Mouse (Mus musculus): ENCODE results near the gene Hoxb9. TPM values are rescaled to one million over a fixed set of nuclear protein-coding genes. Genes with fewer than 3 reads are reported as not detected.

Gene Hoxb9
- total and polyA plus RNA-seq, 2 experiments from 2014 or later = not detected

- peaks cover 93% of the 10 kb centered on the region for H3K27me3 ChIP-seq (ENCODE audit: insufficient read depth, low read length)
- TF ChIP-seq CTCF (IDR thresholded peaks at IDR 0.05; ENCODE audit: low read depth) = no peak
- H3K4me2 ChIP-seq (ENCODE audit: low read depth, low read length) = no peak overlapping the region
- H3K36me3 ChIP-seq (ENCODE audit: insufficient read depth, low read length) = no peaks in the 10 kb centered on the region
- no peak overlapping the region for H3K9ac ChIP-seq (replicated peaks; ENCODE audit: low read length)
- H3K9me3 ChIP-seq (ENCODE audit: low read length) = 0 out of 2 replicates have a peak, but pooled peaks cover 4% of the 10 kb centered on the region
- no peak overlapping the region for H3K4me3 ChIP-seq (ENCODE audit: low read length)
- H3K27ac ChIP-seq = no peak overlapping the region
- H3K4me1 ChIP-seq (ENCODE audit: insufficient read depth, low read length) = no peaks in the 10 kb centered on the region
- DNase-seq (ENCODE audit: low spot score) = no peak
- no peak for ATAC-seq
- WGBS = 10% methylated on average over 7 of the region's 7 CpGs
These were observed 4.0 kb upstream of the Hoxb9 start for GRCm38 (mm10) chr11:96267021-96267920.

GRCm38 (mm10) chr11:96268031-96268745, 3.1 kb upstream of the Hoxb9 start:
- Histone ChIP-seq H3K4me3 (ENCODE audit: low read length) (no peak overlapping the region), H3K36me3 (ENCODE audit: insufficient read depth, low read length) (no peaks in the 10 kb centered on the region), H3K27ac (no peak overlapping the region), H3K9ac (replicated peaks; ENCODE audit: low read length) (no peak overlapping the region), H3K9me3 (ENCODE audit: low read length) (0 out of 2 replicates have a peak, but pooled peaks cover 4% of the 10 kb centered on the region), H3K4me2 (ENCODE audit: low read depth, low read length) (no peak overlapping the region), H3K4me1 (ENCODE audit: insufficient read depth, low read length) (no peaks in the 10 kb centered on the region), H3K27me3 (ENCODE audit: insufficient read depth, low read length) (peaks cover 93% of the 10 kb centered on the region)
- no peak for ATAC-seq
- TF ChIP-seq CTCF (IDR thresholded peaks at IDR 0.05; ENCODE audit: low read depth) = no peak
- WGBS = 3% methylated on average over 1 of the region's 1 CpGs
- no peak for DNase-seq (ENCODE audit: low spot score)

GRCm38 (mm10) chr11:96269869-96270268, 1.4 kb upstream of the Hoxb9 start:
- no peak overlapping the region for H3K27ac ChIP-seq
- TF ChIP-seq CTCF (IDR thresholded peaks at IDR 0.05; ENCODE audit: low read depth) = no peak
- H3K4me1 ChIP-seq (ENCODE audit: insufficient read depth, low read length) = no peaks in the 10 kb centered on the region
- DNase-seq (ENCODE audit: low spot score) (no peak), ATAC-seq (no peak)
- no peak overlapping the region for H3K4me3 ChIP-seq (ENCODE audit: low read length)
- no peak overlapping the region for H3K4me2 ChIP-seq (ENCODE audit: low read depth, low read length)
- no peaks in the 10 kb centered on the region for H3K36me3 ChIP-seq (ENCODE audit: insufficient read depth, low read length)
- no peak overlapping the region for H3K9ac ChIP-seq (replicated peaks; ENCODE audit: low read length)
- no peaks in the 10 kb centered on the region for H3K9me3 ChIP-seq (ENCODE audit: low read length)
- under 1% methylated on average over 19 of the region's 19 CpGs for WGBS
- peaks cover 93% of the 10 kb centered on the region for H3K27me3 ChIP-seq (ENCODE audit: insufficient read depth, low read length)

GRCm38 (mm10) chr11:96271541-96272011, 319 bp downstream of the Hoxb9 start:
- H3K4me2 ChIP-seq (ENCODE audit: low read depth, low read length) = peak overlapping the region; percentile 42; the same call in 1 of the 2 replicates
- no peaks in the 10 kb centered on the region for H3K4me1 ChIP-seq (ENCODE audit: insufficient read depth, low read length)
- no peak overlapping the region for H3K27ac ChIP-seq

GRCm38 (mm10) chr11:96272024-96272921, 1.0 kb downstream of the Hoxb9 start:
- Histone ChIP-seq H3K4me2 (ENCODE audit: low read depth, low read length) (peak overlapping the region; percentile 42; the same call in 1 of the 2 replicates), H3K27ac (no peak overlapping the region), H3K27me3 (ENCODE audit: insufficient read depth, low read length) (peaks cover 92% of the 10 kb centered on the region), H3K9me3 (ENCODE audit: low read length) (no peaks in the 10 kb centered on the region), H3K9ac (replicated peaks; ENCODE audit: low read length) (no peak overlapping the region), H3K4me1 (ENCODE audit: insufficient read depth, low read length) (no peaks in the 10 kb centered on the region), H3K36me3 (ENCODE audit: insufficient read depth, low read length) (no peaks in the 10 kb centered on the region), H3K4me3 (ENCODE audit: low read length) (peak overlapping the region; percentile 21)
- TF ChIP-seq CTCF (IDR thresholded peaks at IDR 0.05; ENCODE audit: low read depth) = no peak
- ATAC-seq (peak; percentile 43; the same call in 1 of the 2 replicates), DNase-seq (ENCODE audit: low spot score) (peak; percentile 54)
- under 1% methylated on average over 51 of the region's 58 CpGs for WGBS

More at GRCm38 (mm10) chr11:96271541-96272011, 319 bp downstream of the Hoxb9 start:
- WGBS = under 1% methylated on average over 50 of the region's 52 CpGs
- peak overlapping the region; percentile 14; the same call in 1 of the 2 replicates for H3K4me3 ChIP-seq (ENCODE audit: low read length)
- TF ChIP-seq CTCF (IDR thresholded peaks at IDR 0.05; ENCODE audit: low read depth) = no peak
- peaks cover 95% of the 10 kb centered on the region for H3K27me3 ChIP-seq (ENCODE audit: insufficient read depth, low read length)
- ATAC-seq = no peak
- DNase-seq (ENCODE audit: low spot score) = no peak
- no peaks in the 10 kb centered on the region for H3K36me3 ChIP-seq (ENCODE audit: insufficient read depth, low read length)
- H3K9ac ChIP-seq (replicated peaks; ENCODE audit: low read length) = no peak overlapping the region
- no peaks in the 10 kb centered on the region for H3K9me3 ChIP-seq (ENCODE audit: low read length)

GRCm38 (mm10) chr11:96274428-96274827, 3.2 kb downstream of the Hoxb9 start:
- H3K4me3 ChIP-seq (ENCODE audit: low read length) = no peak overlapping the region
- H3K27me3 ChIP-seq (ENCODE audit: insufficient read depth, low read length) = peaks cover 83% of the 10 kb centered on the region
- DNase-seq (ENCODE audit: low spot score) (no peak), ATAC-seq (no peak)
- 8% methylated on average over 10 of the region's 10 CpGs for WGBS
- H3K27ac ChIP-seq = no peak overlapping the region
- H3K36me3 ChIP-seq (ENCODE audit: insufficient read depth, low read length) = no peaks in the 10 kb centered on the region
- no peaks in the 10 kb centered on the region for H3K4me1 ChIP-seq (ENCODE audit: insufficient read depth, low read length)
- H3K9ac ChIP-seq (replicated peaks; ENCODE audit: low read length) = no peak overlapping the region
- H3K4me2 ChIP-seq (ENCODE audit: low read depth, low read length) = no peak overlapping the region
- H3K9me3 ChIP-seq (ENCODE audit: low read length) = no peaks in the 10 kb centered on the region
- TF ChIP-seq CTCF (IDR thresholded peaks at IDR 0.05; ENCODE audit: low read depth) = no peak
